Mouse (Mus musculus) lung, adult 18-20 months (tissue): Measurements from ENCODE around the gene Msi2.

ENCODE experiments used
- DNase-seq, 2 experiments: peaks; one replicate each; pipeline ENCODE4 v3.0.0; 2022; ENCODE audit warnings: mixed read lengths in 2 of 2

Msi2 gene

GRCm38 (mm10) chr11:88506544-88507419 is 211.5 kb downstream of the Msi2 start:
- no peak for DNase-seq

- no peak for DNase-seq
Measured at GRCm38 (mm10) chr11:88506109-88506508, 212.2 kb downstream of the Msi2 start.

- no peak for DNase-seq
Measured at GRCm38 (mm10) chr11:88502566-88502965, 215.7 kb downstream of the Msi2 start.

- no peak for DNase-seq
Measured at GRCm38 (mm10) chr11:88498491-88498890, 219.8 kb downstream of the Msi2 start.

GRCm38 (mm10) chr11:88496460-88496859 is 221.9 kb downstream of the Msi2 start:
- DNase-seq, result no peak

- no peak for DNase-seq
Measured at GRCm38 (mm10) chr11:88495759-88496158, 222.6 kb downstream of the Msi2 start.

- DNase-seq, result no peak
Measured at GRCm38 (mm10) chr11:88495018-88495417, 223.3 kb downstream of the Msi2 start.

GRCm38 (mm10) chr11:88493795-88494559 is 224.3 kb downstream of the Msi2 start:
- DNase-seq, result no peak

- no peak for DNase-seq
Measured at GRCm38 (mm10) chr11:88492585-88492984, 225.7 kb downstream of the Msi2 start.

- DNase-seq, result no peak
Measured at GRCm38 (mm10) chr11:88489985-88490384, 228.3 kb downstream of the Msi2 start.

GRCm38 (mm10) chr11:88488941-88489724 is 229.2 kb downstream of the Msi2 start:
- no peak for DNase-seq

GRCm38 (mm10) chr11:88488175-88488940 is 230.0 kb downstream of the Msi2 start:
- DNase-seq, result no peak

GRCm38 (mm10) chr11:88485987-88486386 is 232.3 kb downstream of the Msi2 start:
- DNase-seq, result peak; percentile 40 to 69

- DNase-seq, result no peak
Measured at GRCm38 (mm10) chr11:88485088-88485487, 233.2 kb downstream of the Msi2 start.

- DNase-seq, result no peak
Measured at GRCm38 (mm10) chr11:88484047-88484446, 234.3 kb downstream of the Msi2 start.

GRCm38 (mm10) chr11:88482636-88483035 is 235.7 kb downstream of the Msi2 start:
- no peak for DNase-seq

- DNase-seq, result no peak
Measured at GRCm38 (mm10) chr11:88482236-88482635, 236.1 kb downstream of the Msi2 start.

- peak in 1 of 2 experiments; percentile 41 for DNase-seq
Measured at GRCm38 (mm10) chr11:88481602-88482161, 236.6 kb downstream of the Msi2 start.

GRCm38 (mm10) chr11:88481092-88481601 is 237.2 kb downstream of the Msi2 start:
- DNase-seq, result no peak

GRCm38 (mm10) chr11:88479498-88479897 is 238.8 kb downstream of the Msi2 start:
- DNase-seq, result peak; percentile 33 to 62

GRCm38 (mm10) chr11:88474889-88475440 is 243.3 kb downstream of the Msi2 start:
- no peak for DNase-seq
